Comparison of ENCODE assay signal across 11 mouse cellular contexts in the genomic region with DNA sequence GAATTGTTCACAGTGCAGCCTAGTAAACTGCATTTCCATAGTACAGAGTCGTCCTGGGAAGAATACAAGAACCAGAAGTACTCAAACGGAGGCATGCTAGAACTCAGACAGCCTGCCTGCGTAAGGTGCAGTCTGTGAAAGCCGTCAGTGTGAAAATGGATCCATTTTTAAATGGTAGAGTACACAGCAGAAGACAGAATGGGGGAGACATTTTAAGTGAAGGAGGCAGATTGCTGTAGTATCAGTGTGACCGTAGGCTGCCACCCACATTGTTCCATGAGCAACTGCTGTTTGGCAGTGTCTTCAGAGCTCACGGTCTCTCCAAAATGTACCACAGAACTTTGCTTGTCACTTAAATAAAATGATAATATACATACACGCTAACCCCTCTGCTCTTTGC. TPM values are rescaled to one million over a fixed set of nuclear protein-coding genes. Genes with fewer than 3 reads are reported as not detected.
A peak's percentile ranks its signal among the peaks of the same experiment; 100 is the strongest.
DNase-seq lines count a peak whose midpoint lies in the region; ATAC-seq lines count a peak whose summit lies in the region.
"Had no signal": no experiment of that assay in that cellular context is flagged by ENCODE, and none has a peak within 500 bp of the region (broad histone marks: within the 10 kb centered on the region; RNA-seq: fewer than 3 reads in every experiment).

No protein-coding gene starts in this region.

- no peak for ATAC-seq in forebrain, embryonic 14.5 days
- no peak for ATAC-seq in neural tube, embryonic 14.5 days (ENCODE audit: low read depth)
- ATAC-seq in activated CD4-positive, CD25-positive, alpha-beta regulatory T cell, adult 4 months: no peak
- ATAC-seq: intestine, postnatal 0 days had no signal

- H3K4me2 ChIP-seq in forebrain, embryonic 14.5 days (ENCODE audit: low read length): peak overlapping the region; percentile 94
- H3K4me2 ChIP-seq in neural tube, embryonic 14.5 days (ENCODE audit: low read depth, low read length): peak overlapping the region; percentile 69

- peak overlapping the region; percentile 100 for H3K27ac ChIP-seq in forebrain, embryonic 14.5 days (ENCODE audit: low read depth, low read length)
- peak overlapping the region; percentile 100 for H3K27ac ChIP-seq in neural tube, embryonic 14.5 days (ENCODE audit: low read depth, low read length)

- H3K27me3 ChIP-seq in forebrain, embryonic 14.5 days (replicated peaks; ENCODE audit: control insufficient read depth, insufficient read depth, low read length): no peaks in the 10 kb centered on the region
- H3K27me3 ChIP-seq in neural tube, embryonic 14.5 days (ENCODE audit: control insufficient read depth, insufficient read depth, low read length): no peaks in the 10 kb centered on the region

- H3K4me3 ChIP-seq in forebrain, embryonic 14.5 days (ENCODE audit: low read depth, low read length): peak overlapping the region; percentile 91; the same call in 1 of the 2 replicates
- H3K4me3 ChIP-seq in neural tube, embryonic 14.5 days (ENCODE audit: low read depth, low read length): peak overlapping the region; percentile 93
- H3K4me3 ChIP-seq: megakaryocyte, embryonic 14.5 days had no signal

- WGBS in forebrain, embryonic 14.5 days: 12% methylated on average over 7 of the region's 7 CpGs
- 17% methylated on average over 7 of the region's 7 CpGs for WGBS in neural tube, embryonic 14.5 days

- peak; percentile 75 to 90 for DNase-seq in layer of hippocampus, adult 18-20 months (ENCODE audit: low spot score in 2 of 2)
- no peak for DNase-seq in layer of hippocampus, postnatal 10 days (ENCODE audit: low spot score in 2 of 2)
- peak; percentile 61 for DNase-seq in forebrain, embryonic 14.5 days (ENCODE audit: low spot score)
- DNase-seq in layer of hippocampus, postnatal 36 days: peak; percentile 66 to 75
- DNase-seq in gastrocnemius, adult 18-20 months (ENCODE audit: low spot score): no peak
- no peak for DNase-seq in cerebellum, postnatal 25 days
- DNase-seq: thymus, adult 2 months had no signal

- no peaks in the 10 kb centered on the region for H3K9me3 ChIP-seq in forebrain, embryonic 14.5 days (replicated peaks; ENCODE audit: control insufficient read depth, low read length)
- no peaks in the 10 kb centered on the region for H3K9me3 ChIP-seq in neural tube, embryonic 14.5 days (ENCODE audit: control insufficient read depth, low read length)
- H3K9me3 ChIP-seq: megakaryocyte, embryonic 14.5 days had no signal

- H3K4me1 ChIP-seq in forebrain, embryonic 14.5 days (ENCODE audit: control insufficient read depth, insufficient read depth, low read length): peaks cover 25% of the 10 kb centered on the region
- H3K4me1 ChIP-seq in neural tube, embryonic 14.5 days (ENCODE audit: control insufficient read depth, insufficient read depth, low read length): peaks cover 18% of the 10 kb centered on the region; the same call in 1 of the 2 replicates

- H3K36me3 ChIP-seq in forebrain, embryonic 14.5 days (ENCODE audit: control insufficient read depth, insufficient read depth, low read length): no peaks in the 10 kb centered on the region
- no peaks in the 10 kb centered on the region for H3K36me3 ChIP-seq in neural tube, embryonic 14.5 days (ENCODE audit: control insufficient read depth, insufficient read depth, low read length)

- peak overlapping the region; percentile 99 for H3K9ac ChIP-seq in forebrain, embryonic 14.5 days (ENCODE audit: low read length)
- H3K9ac ChIP-seq in neural tube, embryonic 14.5 days (replicated peaks; ENCODE audit: low read depth, low read length): peak overlapping the region; percentile 99

RNA-seq across cellular contexts. Expression of gene Tubb2b, which starts 4.0 kb away (rescaled TPM):
- 100 to 1,000 TPM; 192 to 215 TPM for total RNA-seq in layer of hippocampus, adult 18-20 months (2021)
- total RNA-seq in layer of hippocampus, postnatal 10 days (2021): 1,000 to 10,000 TPM; 1,434 to 1,803 TPM
- polyA plus RNA-seq in forebrain, embryonic 14.5 days (2014; fragmentation: Nextera tagmentation; extraction: Ambion mirVana): 670 and 797 TPM in 2 replicates
- 100 to 1,000 TPM; 255 to 264 TPM for total RNA-seq in layer of hippocampus, postnatal 36 days (2021)
- 629 and 667 TPM in 2 replicates for polyA plus RNA-seq in neural tube, embryonic 14.5 days (2014; fragmentation: Nextera tagmentation; extraction: Ambion mirVana)
- 1 to 10 TPM; 1.6 to 2.8 TPM for total RNA-seq in gastrocnemius, adult 18-20 months (2021)
- polyA plus RNA-seq in activated CD4-positive, CD25-positive, alpha-beta regulatory T cell, adult 4 months (2017; shearing (Covaris generic)): 1 to 10 TPM in 1 of 2 experiments, under 1 TPM in 1; 0.69 to 1.0 TPM

RNA-seq across cellular contexts. Expression of gene Psmg4, which starts 28.5 kb away (rescaled TPM):
- total RNA-seq in layer of hippocampus, adult 18-20 months (2021): 10 to 100 TPM; 24.9 to 29.2 TPM
- total RNA-seq in layer of hippocampus, postnatal 10 days (2021): 10 to 100 TPM; 28.9 to 34.7 TPM
- polyA plus RNA-seq in forebrain, embryonic 14.5 days (2014; fragmentation: Nextera tagmentation; extraction: Ambion mirVana): 92.0 and 113 TPM in 2 replicates
- 10 to 100 TPM; 25.1 TPM for total RNA-seq in layer of hippocampus, postnatal 36 days (2021)
- polyA plus RNA-seq in neural tube, embryonic 14.5 days (2014; fragmentation: Nextera tagmentation; extraction: Ambion mirVana): 77.8 and 87.4 TPM in 2 replicates
- total RNA-seq in gastrocnemius, adult 18-20 months (2021): 10 to 100 TPM; 14.8 to 23.0 TPM
- 10 to 100 TPM; 51.0 to 57.8 TPM for polyA plus RNA-seq in activated CD4-positive, CD25-positive, alpha-beta regulatory T cell, adult 4 months (2017; shearing (Covaris generic))

RNA-seq across cellular contexts. Expression of gene Tubb2a, which starts 56.5 kb away (rescaled TPM):
- total RNA-seq in layer of hippocampus, adult 18-20 months (2021): 100 to 1,000 TPM; 919 to 955 TPM
- 1,000 to 10,000 TPM; 2,376 to 2,620 TPM for total RNA-seq in layer of hippocampus, postnatal 10 days (2021)
- 1,376 and 1,776 TPM in 2 replicates for polyA plus RNA-seq in forebrain, embryonic 14.5 days (2014; fragmentation: Nextera tagmentation; extraction: Ambion mirVana)
- total RNA-seq in layer of hippocampus, postnatal 36 days (2021): 1,000 to 10,000 TPM; 1,112 to 1,144 TPM
- 2,423 and 2,884 TPM in 2 replicates for polyA plus RNA-seq in neural tube, embryonic 14.5 days (2014; fragmentation: Nextera tagmentation; extraction: Ambion mirVana)
- 10 to 100 TPM; 10.0 to 17.1 TPM for total RNA-seq in gastrocnemius, adult 18-20 months (2021)
- polyA plus RNA-seq in activated CD4-positive, CD25-positive, alpha-beta regulatory T cell, adult 4 months (2017; shearing (Covaris generic)): 1 to 10 TPM; 4.7 to 5.4 TPM

Comparison
In these comparisons a context has a peak if more than half of its experiments do, and no peak if none do; other contexts are left out.
1. DNase-seq: peak in layer of hippocampus, adult 18-20 months (2 of 2), forebrain, embryonic 14.5 days (single experiment) and layer of hippocampus, postnatal 36 days (2 of 2); none in layer of hippocampus, postnatal 10 days (0 of 2), gastrocnemius, adult 18-20 months (single experiment) and cerebellum, postnatal 25 days (0 of 2).
2. RNA of gene Tubb2b, which starts 4.0 kb away (total RNA-seq): 1,434 to 1,803 TPM in layer of hippocampus, postnatal 10 days, 255 to 264 TPM in layer of hippocampus, postnatal 36 days and 192 to 215 TPM in layer of hippocampus, adult 18-20 months; 1.6 to 2.8 TPM in gastrocnemius, adult 18-20 months; every median in the first group is over 10 times any median in the second.
3. RNA of gene Tubb2a, which starts 56.5 kb away (total RNA-seq): 2,376 to 2,620 TPM in layer of hippocampus, postnatal 10 days, 1,112 to 1,144 TPM in layer of hippocampus, postnatal 36 days and 919 to 955 TPM in layer of hippocampus, adult 18-20 months; 10.0 to 17.1 TPM in gastrocnemius, adult 18-20 months; every median in the first group is over 10 times any median in the second.